8 mouse cellular contexts compared by ENCODE assay signal in the genomic region with DNA sequence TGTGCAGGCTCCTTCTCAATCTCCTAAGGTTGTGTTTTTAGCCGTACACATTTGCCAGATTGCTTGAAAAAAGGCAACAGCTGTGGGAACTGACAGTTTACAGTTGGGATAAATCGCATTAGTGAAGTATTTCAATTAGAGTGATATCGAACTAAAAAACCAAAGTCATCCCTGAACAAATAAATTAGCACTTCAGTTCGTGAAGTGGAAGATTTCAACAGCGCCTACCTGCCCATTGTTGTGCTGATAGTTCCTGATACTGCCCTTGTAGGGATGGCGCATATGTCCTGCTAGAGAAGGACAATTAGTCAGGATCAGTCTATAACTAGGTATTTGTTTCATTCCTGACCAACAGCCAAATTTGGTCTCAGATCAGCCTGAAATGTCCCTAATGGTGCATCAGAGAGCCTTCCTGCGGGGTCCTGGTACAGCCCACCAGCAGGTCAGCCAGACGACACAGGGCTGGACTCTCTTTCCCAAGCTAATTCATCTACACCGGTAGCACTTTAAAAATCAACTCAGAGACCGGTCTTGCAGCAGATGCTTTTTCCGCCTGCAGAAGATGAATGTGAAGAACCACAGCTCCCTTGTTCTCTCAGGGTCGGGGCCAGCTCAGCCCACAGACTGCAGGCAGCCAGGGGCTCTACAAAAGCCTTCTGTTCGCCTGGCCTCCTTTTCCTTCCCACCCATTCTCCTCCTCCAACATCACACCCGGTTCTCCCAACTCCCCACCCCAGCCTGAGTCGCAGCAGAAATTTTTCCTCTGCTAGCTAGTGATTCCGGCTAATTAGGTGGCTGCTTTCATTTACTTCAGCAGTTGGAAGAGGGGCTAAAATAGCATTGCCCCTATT.
DNase-seq lines count a peak whose midpoint lies in the region; ATAC-seq lines count a peak whose summit lies in the region.

No protein-coding gene starts in this region.

- H3K4me2 ChIP-seq in forebrain, embryonic 16.5 days (ENCODE audit: low read length) = peak overlapping the region; percentile 62
- peak overlapping the region; percentile 54 for H3K4me2 ChIP-seq in stomach, embryonic 15.5 days

- peaks cover 2% of the 10 kb centered on the region; the same call in 1 of the 2 replicates for H3K27me3 ChIP-seq in forebrain, embryonic 16.5 days (replicated peaks; ENCODE audit: control insufficient read depth, insufficient read depth, low read length)
- peaks cover 45% of the 10 kb centered on the region for H3K27me3 ChIP-seq in hindbrain, embryonic 10.5 days (ENCODE audit: insufficient read depth, poor library complexity, severe bottlenecking)
- H3K27me3 ChIP-seq in stomach, embryonic 15.5 days (replicated peaks) = 0 out of 2 replicates have a peak, but pooled peaks cover 5% of the 10 kb centered on the region

- no peaks in the 10 kb centered on the region for H3K9me3 ChIP-seq in forebrain, embryonic 16.5 days (ENCODE audit: control insufficient read depth, low read length)
- H3K9me3 ChIP-seq in hindbrain, embryonic 10.5 days = no peaks in the 10 kb centered on the region
- no peaks in the 10 kb centered on the region for H3K9me3 ChIP-seq in stomach, embryonic 15.5 days

- intact Hi-C loops in left cerebral cortex, postnatal 10 days (cut with DNase I) = loop anchor here (5.0 to 10.0 kb wide), 2 partner anchors 766 to 1819 kb away; no protein-coding TSS in a partner anchor

- 8% methylated on average over 16 of the region's 16 CpGs for WGBS in forebrain, embryonic 16.5 days
- 22% methylated on average over 16 of the region's 16 CpGs for WGBS in hindbrain, embryonic 10.5 days
- 16% methylated on average over 16 of the region's 16 CpGs for WGBS in stomach, embryonic 15.5 days

- H3K36me3 ChIP-seq in forebrain, embryonic 16.5 days (ENCODE audit: control insufficient read depth, insufficient read depth) = no peaks in the 10 kb centered on the region
- H3K36me3 ChIP-seq in hindbrain, embryonic 10.5 days = no peaks in the 10 kb centered on the region
- H3K36me3 ChIP-seq in stomach, embryonic 15.5 days = no peaks in the 10 kb centered on the region

- peak; percentile 15 for DNase-seq in ZHBTc4 (ENCODE audit: low read depth, low spot score)
- peak; percentile 21 to 28 for DNase-seq in cerebellum, adult 18-20 months
- DNase-seq in hindbrain, embryonic 10.5 days (ENCODE audit: low spot score) = peak; percentile 67
- DNase-seq in left cerebral cortex, postnatal 10 days (ENCODE audit: extremely low spot score in 1 of 2, low spot score in 2 of 2) = peak; percentile 62 to 83
- DNase-seq in mesoderm, embryonic 11.5 days (ENCODE audit: low read depth, low spot score) = peak; percentile 71

- H3K4me3 ChIP-seq in forebrain, embryonic 16.5 days (replicated peaks; ENCODE audit: low read length) = peak overlapping the region; percentile 35
- H3K4me3 ChIP-seq in hindbrain, embryonic 10.5 days = peak overlapping the region; percentile 51
- H3K4me3 ChIP-seq in stomach, embryonic 15.5 days (replicated peaks) = peak overlapping the region; percentile 29

- ATAC-seq in forebrain, embryonic 16.5 days = peak; percentile 80
- 0 out of 2 replicates have a peak, but pooled peaks have one; percentile 42 for ATAC-seq in stomach, embryonic 15.5 days (ENCODE audit: insufficient read depth, low FRiP score, low read depth)
- ATAC-seq in CD4-positive, CD25-positive, alpha-beta regulatory T cell, adult 4 months = no peak

- peak overlapping the region; percentile 52 for H3K9ac ChIP-seq in forebrain, embryonic 16.5 days (replicated peaks; ENCODE audit: low read depth, low read length)
- no peak overlapping the region for H3K9ac ChIP-seq in stomach, embryonic 15.5 days

- H3K27ac ChIP-seq in forebrain, embryonic 16.5 days (ENCODE audit: low read length) = peak overlapping the region; percentile 83
- H3K27ac ChIP-seq in hindbrain, embryonic 10.5 days = peak overlapping the region; percentile 87
- 0 out of 2 replicates have a peak overlapping the region, but pooled peaks have one; percentile 0 for H3K27ac ChIP-seq in stomach, embryonic 15.5 days

- H3K4me1 ChIP-seq in forebrain, embryonic 16.5 days (replicated peaks; ENCODE audit: control insufficient read depth, insufficient read depth, low read length) = peaks cover 31% of the 10 kb centered on the region
- peaks cover 42% of the 10 kb centered on the region for H3K4me1 ChIP-seq in hindbrain, embryonic 10.5 days (replicated peaks)
- peaks cover 16% of the 10 kb centered on the region; the same call in 1 of the 2 replicates for H3K4me1 ChIP-seq in stomach, embryonic 15.5 days

Comparison
In these comparisons a context has a peak if more than half of its experiments do, and no peak if none do; other contexts are left out.
1. DNase-seq: peak in every context shown above with its lines; median percentile 72 in left cerebral cortex, postnatal 10 days; 71 in mesoderm, embryonic 11.5 days; 67 in hindbrain, embryonic 10.5 days; 24 in cerebellum, adult 18-20 months; 15 in ZHBTc4.
2. H3K27ac ChIP-seq: peak in every context shown above with its lines; median percentile 87 in hindbrain, embryonic 10.5 days; 83 in forebrain, embryonic 16.5 days; 0 in stomach, embryonic 15.5 days.